Mouse (Mus musculus) embryonic fibroblast, embryonic 13.5 days (primary cell): ENCODE results near the gene Sbno2.

Experiments
- CTCF ChIP-seq: IDR thresholded peaks from 2 replicates; pipeline ENCODE4 v1.5.1; 2011; ENCODE audit warnings: mild to moderate bottlenecking, control low read depth, low read length, moderate library complexity, borderline replicate concordance; ENCODE audit not compliant: insufficient read depth
- POLR2A ChIP-seq: IDR thresholded peaks from 2 replicates; pipeline ENCODE4 v1.6.1; 2011; ENCODE audit warnings: low read depth, mild to moderate bottlenecking, control low read depth, low read length, moderate library complexity

- TF ChIP-seq POLR2A (no peak), CTCF (no peak)
These were observed 41.9 kb upstream of the Sbno2 start for GRCm38 (mm10) chr10:80147146-80147718.
